Mouse (Mus musculus) hindbrain, postnatal 0 days (tissue): ENCODE data around the gene Ap1ar. TPM values are rescaled to one million over a fixed set of nuclear protein-coding genes. Genes with fewer than 3 reads are reported as not detected.

Source experiments
- ATAC-seq: fragments of 200-750 bp; cut with Nextera tagmentation; 2 replicates; pipeline ENCODE4 v1.8.0; 2017; ENCODE audit warnings: mild to moderate bottlenecking, moderate TSS enrichment, moderate library complexity
- DNase-seq: peaks from one replicate; pipeline ENCODE4 v3.0.0-alpha.2; 2015; ENCODE audit warnings: low spot score
- H3K27ac ChIP-seq: fragments of 300-500 bp; sonication (generic); 2 replicates; pipeline ENCODE4 v1.5.1; 2014; ENCODE audit warnings: mild to moderate bottlenecking
- H3K27me3 ChIP-seq: fragments of 300-500 bp; sonication (generic); 2 replicates; pipeline ENCODE4 v1.6.1; 2014; ENCODE audit warnings: low read length, mixed read lengths; ENCODE audit not compliant: insufficient read depth
- H3K36me3 ChIP-seq: fragments of 300-500 bp; sonication (generic); 2 replicates; pipeline ENCODE4 v1.6.1; 2014; ENCODE audit warnings: low read length, mixed read lengths; ENCODE audit not compliant: insufficient read depth
- H3K4me1 ChIP-seq: fragments of 300-500 bp; sonication (generic); 2 replicates; pipeline ENCODE4 v1.6.1; 2014; ENCODE audit warnings: antibody characterized with exemption, low read length, mixed read lengths; ENCODE audit not compliant: insufficient read depth
- H3K4me2 ChIP-seq: fragments of 300-500 bp; sonication (generic); 2 replicates; pipeline ENCODE4 v1.6.1; 2014; ENCODE audit warnings: low read depth, mild to moderate bottlenecking, low read length, moderate library complexity, mixed read lengths
- H3K4me3 ChIP-seq: fragments of 300-500 bp; sonication (generic); 2 replicates; pipeline ENCODE4 v1.5.1; 2014; ENCODE audit warnings: low read length
- H3K9ac ChIP-seq: fragments of 300-500 bp; sonication (generic); replicated peaks from 2 replicates; pipeline ENCODE4 v1.6.1; 2014; ENCODE audit warnings: mild to moderate bottlenecking, low read length, moderate library complexity, mixed read lengths
- H3K9me3 ChIP-seq: fragments of 300-500 bp; sonication (generic); 2 replicates; pipeline ENCODE4 v1.6.1; 2016; ENCODE audit warnings: low read length, mixed read lengths
- CTCF ChIP-seq: IDR thresholded peaks from 2 replicates; pipeline ENCODE4 v1.5.1; 2016; ENCODE audit warnings: antibody characterized with exemption, control low read depth, low read depth
- WGBS: fragments of 180-500 bp; shearing (Covaris S2); extraction: QIAGEN DNeasy Blood & Tissue Kit; methylation state at CpG from one replicate; pipeline ENCODE4 v1.1.7; 2014; 5-methylcytosine and 5-hydroxymethylcytosine counted together
- polyA plus RNA-seq: library from polyadenylated mRNA; unstranded; fragments of >200 nt; fragmentation: Nextera tagmentation; extraction: Ambion mirVana; gene quantifications from 2 replicates; pipeline ENCODE4 v1.2.1, GENCODE M21; 2015
- total RNA-seq: library from RNA; depleted of rRNA; stranded (reverse); fragments of >200 nt; gene quantifications from 2 replicates; pipeline ENCODE4 v1.2.3, GENCODE M21; 2014

Gene Ap1ar
- total and polyA plus RNA-seq, 2 experiments from 2014 or later, result 69.7 to 77.8 TPM

GRCm38 (mm10) chr3:127804439-127804838, 32.9 kb downstream of the Ap1ar start:
- DNase-seq, result no peak
- no peaks in the 10 kb centered on the region for H3K9me3 ChIP-seq
- no peaks in the 10 kb centered on the region for H3K4me1 ChIP-seq
- peaks cover 25% of the 10 kb centered on the region; the same call in 1 of the 2 replicates for H3K36me3 ChIP-seq
- TF ChIP-seq CTCF, result no peak
- no peak overlapping the region for H3K27ac ChIP-seq
- no peaks in the 10 kb centered on the region for H3K27me3 ChIP-seq
- H3K4me2 ChIP-seq, result no peak overlapping the region
- no peak overlapping the region for H3K4me3 ChIP-seq
- no peak for ATAC-seq
- 89% methylated on average over 4 of the region's 4 CpGs for WGBS
- H3K9ac ChIP-seq, result no peak overlapping the region

DNA sequence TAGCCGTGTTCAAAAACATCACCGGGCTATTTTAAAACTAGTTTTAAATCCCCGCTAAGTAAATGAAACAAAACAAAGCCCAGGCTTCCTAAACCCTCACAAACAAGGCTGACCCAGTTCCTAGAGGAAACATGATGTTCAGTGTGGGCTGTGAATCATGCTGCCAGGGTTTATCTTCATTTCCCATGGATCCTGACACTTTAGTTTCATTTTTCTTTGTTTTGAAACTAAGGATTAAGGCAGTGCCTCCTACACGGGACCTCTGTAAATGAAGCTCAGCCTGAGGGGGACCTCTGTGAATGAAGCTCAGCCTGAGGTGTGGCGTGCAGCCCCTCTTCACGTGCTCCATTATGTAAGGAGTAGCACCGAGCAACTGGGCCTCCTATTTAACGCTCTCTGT, 34.5 kb downstream of the Ap1ar start:
- no peak overlapping the region for H3K9ac ChIP-seq
- DNase-seq (no peak), ATAC-seq (no peak)
- 60% methylated on average over 8 of the region's 8 CpGs for WGBS
- no peaks in the 10 kb centered on the region for H3K9me3 ChIP-seq
- no peaks in the 10 kb centered on the region for H3K4me1 ChIP-seq
- H3K27ac ChIP-seq, result no peak overlapping the region
- no peak for TF ChIP-seq CTCF
- no peaks in the 10 kb centered on the region for H3K27me3 ChIP-seq
- H3K36me3 ChIP-seq, result peaks cover 8% of the 10 kb centered on the region; the same call in 1 of the 2 replicates
- H3K4me3 ChIP-seq, result no peak overlapping the region
- 0 out of 2 replicates have a peak overlapping the region, but pooled peaks have one; percentile 6 for H3K4me2 ChIP-seq

DNA sequence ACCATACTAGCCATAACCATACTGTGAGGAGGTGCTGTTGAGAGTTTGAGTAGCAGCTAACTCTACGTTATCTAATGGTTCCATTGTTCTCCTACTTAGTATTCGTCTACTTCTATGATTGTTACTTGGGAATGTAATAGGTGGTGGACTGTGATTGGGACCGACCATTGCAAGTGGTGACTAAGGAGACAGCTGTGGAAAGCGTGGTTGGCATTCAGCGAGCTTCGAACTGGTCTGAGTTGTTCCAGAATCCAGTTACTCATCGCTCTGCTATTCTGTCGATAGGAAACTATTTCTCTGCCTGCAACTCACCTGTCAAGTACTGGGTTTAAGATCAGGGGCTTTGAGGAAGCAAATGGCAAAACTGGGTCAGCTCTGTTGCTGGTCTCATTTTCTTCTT, 36.2 kb downstream of the Ap1ar start:
- no peak for TF ChIP-seq CTCF
- H3K27ac ChIP-seq, result no peak overlapping the region
- no peak overlapping the region for H3K9ac ChIP-seq
- WGBS, result 93% methylated on average over 8 of the region's 8 CpGs
- H3K9me3 ChIP-seq, result no peaks in the 10 kb centered on the region
- DNase-seq (no peak), ATAC-seq (no peak)
- no peak overlapping the region for H3K4me3 ChIP-seq
- H3K36me3 ChIP-seq, result peaks cover 2% of the 10 kb centered on the region; the same call in 1 of the 2 replicates
- H3K27me3 ChIP-seq, result no peaks in the 10 kb centered on the region
- no peaks in the 10 kb centered on the region for H3K4me1 ChIP-seq
- no peak overlapping the region for H3K4me2 ChIP-seq

GRCm38 (mm10) chr3:127796271-127796670, 41.1 kb downstream of the Ap1ar start:
- whole genome bisulfite sequencing, result 96% methylated on average over 7 of the region's 7 CpGs

GRCm38 (mm10) chr3:127795762-127796161, 41.6 kb downstream of the Ap1ar start:
- no peak overlapping the region for H3K9ac ChIP-seq
- ATAC-seq, result no peak
- no peaks in the 10 kb centered on the region for H3K36me3 ChIP-seq

More at GRCm38 (mm10) chr3:127796271-127796670, 41.1 kb downstream of the Ap1ar start:
- Histone ChIP-seq H3K4me1 (no peaks in the 10 kb centered on the region), H3K27ac (no peak overlapping the region), H3K4me3 (no peak overlapping the region), H3K9ac (no peak overlapping the region), H3K36me3 (no peaks in the 10 kb centered on the region), H3K27me3 (no peaks in the 10 kb centered on the region), H3K9me3 (no peaks in the 10 kb centered on the region), H3K4me2 (no peak overlapping the region)
- TF ChIP-seq CTCF, result no peak
- DNase-seq (no peak), ATAC-seq (no peak)

DNA sequence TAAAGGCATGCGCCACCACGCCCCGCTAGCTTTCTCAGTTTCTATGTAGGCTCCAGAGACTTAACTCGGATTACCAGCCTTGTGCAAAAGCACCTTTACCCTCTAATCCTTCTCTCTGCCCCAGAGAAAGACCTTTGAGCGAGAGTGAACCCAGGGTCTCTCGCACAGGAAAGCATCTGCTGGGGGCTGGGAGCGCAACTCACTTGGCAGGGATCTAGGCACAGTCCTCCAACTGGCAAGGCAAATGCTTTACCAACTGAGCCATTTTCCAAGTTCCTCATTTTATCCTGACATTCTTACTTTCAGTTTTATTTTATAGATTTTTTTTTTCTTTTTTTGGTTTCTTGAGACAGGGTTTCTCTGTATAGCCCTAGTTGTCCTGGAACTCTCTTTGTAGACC, 44.3 kb downstream of the Ap1ar start:
- H3K36me3 ChIP-seq, result no peaks in the 10 kb centered on the region
- H3K9me3 ChIP-seq, result no peaks in the 10 kb centered on the region
- no peak overlapping the region for H3K4me3 ChIP-seq
- H3K27ac ChIP-seq, result no peak overlapping the region
- H3K4me1 ChIP-seq, result 0 out of 2 replicates have a peak, but pooled peaks cover 6% of the 10 kb centered on the region
- WGBS, result 77% methylated on average over 7 of the region's 7 CpGs
- no peak for TF ChIP-seq CTCF
- no peak for DNase-seq
- ATAC-seq, result no peak
- no peak overlapping the region for H3K4me2 ChIP-seq
- H3K9ac ChIP-seq, result no peak overlapping the region
- H3K27me3 ChIP-seq, result peaks cover 6% of the 10 kb centered on the region; the same call in 1 of the 2 replicates

More at GRCm38 (mm10) chr3:127795762-127796161, 41.6 kb downstream of the Ap1ar start:
- H3K27ac ChIP-seq, result no peak overlapping the region
- no peak overlapping the region for H3K4me3 ChIP-seq
- H3K27me3 ChIP-seq, result no peaks in the 10 kb centered on the region
- H3K4me1 ChIP-seq, result no peaks in the 10 kb centered on the region
- no peak overlapping the region for H3K4me2 ChIP-seq
- DNase-seq, result no peak
- no peaks in the 10 kb centered on the region for H3K9me3 ChIP-seq
- peak; percentile 15; the same call in 1 of the 2 replicates for TF ChIP-seq CTCF
- WGBS, result 93% methylated on average over 3 of the region's 3 CpGs
